ENCODE assay signal across 15 mouse cellular contexts in the genomic region with DNA sequence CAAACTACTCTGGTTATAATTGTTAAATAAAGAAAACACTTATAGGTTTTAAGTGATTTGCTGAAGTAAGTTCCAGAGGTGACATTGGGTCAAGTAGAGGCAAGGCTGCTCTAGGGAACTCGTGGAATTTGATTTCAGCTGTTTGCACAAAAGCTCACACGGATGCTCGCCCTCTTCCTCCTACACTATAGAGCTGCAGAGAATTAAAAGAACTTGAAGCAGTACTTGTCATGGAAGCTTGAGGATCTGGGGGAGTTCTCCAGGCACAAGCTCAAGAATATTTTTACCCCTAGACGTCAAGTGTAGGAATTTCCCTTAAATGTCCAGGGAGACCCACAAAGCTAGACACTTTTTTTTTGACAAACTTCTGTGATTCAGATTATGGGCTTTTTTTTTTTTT. TPM values are rescaled to one million over a fixed set of nuclear protein-coding genes. Genes with fewer than 3 reads are reported as not detected.
"Had no signal": no experiment of that assay in that cellular context is flagged by ENCODE, and none has a peak within 500 bp of the region (broad histone marks: within the 10 kb centered on the region; RNA-seq: fewer than 3 reads in every experiment).

No protein-coding gene starts in this region.

- H3K36me3 ChIP-seq: limb, embryonic 10.5 days; liver, embryonic 15.5 days; midbrain, embryonic 13.5 days had no signal

- H3K9ac ChIP-seq: liver, embryonic 15.5 days; lung, embryonic 14.5 days; midbrain, embryonic 13.5 days had no signal

- H3K27ac ChIP-seq: kidney, postnatal 0 days; left cerebral cortex, adult 2 months; limb, embryonic 10.5 days; liver, embryonic 15.5 days; midbrain, embryonic 13.5 days; stomach, postnatal 0 days had no signal

- H3K4me3 ChIP-seq: left cerebral cortex, adult 2 months; limb, embryonic 10.5 days; liver, embryonic 15.5 days; midbrain, embryonic 13.5 days had no signal

- H3K4me2 ChIP-seq: liver, embryonic 11.5 days; liver, embryonic 15.5 days; lung, embryonic 14.5 days; midbrain, embryonic 13.5 days had no signal

- DNase-seq: kidney, adult 11 months; kidney, adult 9 months; kidney, postnatal 36 days; layer of hippocampus, adult 9-11 months; lung, embryonic 14.5 days; thymus, adult 18-20 months; thymus, postnatal 14 days had no signal

- H3K27me3 ChIP-seq: liver, embryonic 15.5 days; midbrain, embryonic 13.5 days had no signal

- H3K4me1 ChIP-seq: limb, embryonic 10.5 days; liver, embryonic 15.5 days; midbrain, embryonic 13.5 days had no signal

- H3K9me3 ChIP-seq: limb, embryonic 10.5 days; liver, embryonic 15.5 days; midbrain, embryonic 13.5 days had no signal

RNA-seq across cellular contexts. Expression of gene Rims1, which starts 42.4 kb away (rescaled TPM):
- total RNA-seq: megakaryocyte progenitor cell, adult 5-6 weeks had no signal
